Mouse (Mus musculus) thymus, adult 2 months (tissue): ENCODE data around the gene Ano10. TPM values are rescaled to one million over a fixed set of nuclear protein-coding genes. Genes with fewer than 3 reads are reported as not detected.

ENCODE experiments used
- DNase-seq: peaks from one replicate; pipeline ENCODE4 v3.0.0; 2021
- H3K27ac ChIP-seq: fragments of 200-500 bp; 2 replicates; pipeline ENCODE4 v1.5.1; 2012; ENCODE audit warnings: low read length, control low read depth; ENCODE audit not compliant: control insufficient read depth, insufficient read depth
- H3K27me3 ChIP-seq: fragments of 200-500 bp; 2 replicates; pipeline ENCODE4 v1.6.1; 2012; ENCODE audit warnings: mild to moderate bottlenecking, low read length, moderate library complexity, mixed read lengths; ENCODE audit not compliant: control insufficient read depth, insufficient read depth
- H3K36me3 ChIP-seq: fragments of 200-500 bp; 2 replicates; pipeline ENCODE4 v1.6.1; 2012; ENCODE audit warnings: mild to moderate bottlenecking, low read length, moderate library complexity; ENCODE audit not compliant: control insufficient read depth, insufficient read depth
- H3K4me1 ChIP-seq: fragments of 200-500 bp; replicated peaks from 2 replicates; pipeline ENCODE4 v1.6.1; 2012; ENCODE audit warnings: low read length; ENCODE audit not compliant: control insufficient read depth, insufficient read depth
- H3K4me3 ChIP-seq: fragments of 200-500 bp; 2 replicates; pipeline ENCODE4 v1.5.1; 2012; ENCODE audit warnings: mild to moderate bottlenecking, low read length, control low read depth, moderate library complexity; ENCODE audit not compliant: control insufficient read depth, insufficient read depth
- CTCF ChIP-seq: fragments of 200-500 bp; IDR thresholded peaks from 2 replicates; pipeline ENCODE4 v1.5.1; 2012; ENCODE audit warnings: mild to moderate bottlenecking, control low read depth, low read length, moderate library complexity, borderline replicate concordance; ENCODE audit not compliant: control insufficient read depth, poor library complexity, insufficient read depth; ENCODE audit errors: extremely low read depth
- POLR2A ChIP-seq: fragments of 200-500 bp; IDR thresholded peaks from 2 replicates; pipeline ENCODE4 v1.6.1; 2012; ENCODE audit warnings: mild to moderate bottlenecking, low read length, control low read depth, moderate library complexity; ENCODE audit not compliant: control insufficient read depth, poor library complexity, insufficient read depth; ENCODE audit errors: extremely low read depth
- WGBS: fragments of 180-500 bp; shearing (Covaris S2); methylation state at CpG from one replicate; pipeline ENCODE4 v1.1.7; 2018; 5-methylcytosine and 5-hydroxymethylcytosine counted together
- polyA plus RNA-seq: library from polyadenylated mRNA; depleted of rRNA; stranded (reverse); fragments of >200 nt; gene quantifications from 2 replicates; pipeline ENCODE4 v1.2.3, GENCODE M21; 2012; rRNA removed

The Ano10 gene
- polyA plus RNA-seq, 1 experiment: 41.3 TPM

DNA sequence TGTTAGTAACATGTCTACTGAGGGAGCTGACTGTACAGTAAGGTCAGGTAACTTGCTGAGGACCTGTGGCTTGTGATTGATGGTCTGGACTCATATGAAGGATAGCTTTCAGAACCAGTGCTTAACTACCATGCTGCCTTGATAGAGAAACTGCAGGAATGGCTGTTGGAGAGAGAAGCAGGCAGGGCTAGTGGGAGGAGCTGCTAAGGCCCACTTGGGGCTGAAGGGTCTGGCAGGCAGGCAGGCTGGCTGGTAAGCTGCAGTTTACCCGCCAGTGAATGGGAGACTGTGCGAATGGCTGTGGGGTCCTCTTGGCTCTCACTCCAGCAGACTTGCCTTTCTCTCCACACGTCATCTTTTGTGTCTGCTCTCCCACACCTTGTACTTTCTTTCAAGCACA lies 163.6 kb downstream of the Ano10 start:
- no peak for DNase-seq
- Histone ChIP-seq H3K4me3 (no peak overlapping the region), H3K36me3 (no peaks in the 10 kb centered on the region), H3K27me3 (no peaks in the 10 kb centered on the region), H3K4me1 (peaks cover 27% of the 10 kb centered on the region), H3K27ac (no peak overlapping the region)
- no peak for TF ChIP-seq POLR2A
- TF ChIP-seq CTCF: no peak
- 87% methylated on average over 3 of the region's 3 CpGs for WGBS

DNA sequence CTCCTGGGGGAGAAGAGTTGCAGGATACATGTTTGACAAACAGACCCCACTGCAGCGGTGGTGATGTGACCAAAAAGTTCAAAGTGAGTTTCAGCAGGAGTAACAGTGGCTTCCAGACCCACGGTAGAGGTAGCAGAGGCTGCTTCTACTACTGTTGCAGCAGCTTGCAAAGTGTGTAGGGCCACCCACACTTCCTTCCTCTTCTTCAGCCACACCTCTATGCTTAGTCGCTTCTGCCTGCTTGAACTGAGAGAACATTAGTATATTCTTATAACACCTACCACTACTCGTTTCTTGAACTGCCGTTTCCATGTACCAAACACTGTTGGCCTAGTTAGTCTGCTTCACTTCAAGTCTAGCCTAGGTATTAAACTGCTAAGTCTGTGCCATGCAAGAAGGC lies 165.5 kb downstream of the Ano10 start:
- no peak for TF ChIP-seq CTCF
- no peak for TF ChIP-seq POLR2A
- no peaks in the 10 kb centered on the region for H3K36me3 ChIP-seq
- H3K4me3 ChIP-seq: no peak overlapping the region
- H3K27me3 ChIP-seq: no peaks in the 10 kb centered on the region
- WGBS: 5% methylated on average over 5 of the region's 5 CpGs
- DNase-seq: peak; percentile 50
- H3K27ac ChIP-seq: no peak overlapping the region
- H3K4me1 ChIP-seq: peaks cover 28% of the 10 kb centered on the region

DNA sequence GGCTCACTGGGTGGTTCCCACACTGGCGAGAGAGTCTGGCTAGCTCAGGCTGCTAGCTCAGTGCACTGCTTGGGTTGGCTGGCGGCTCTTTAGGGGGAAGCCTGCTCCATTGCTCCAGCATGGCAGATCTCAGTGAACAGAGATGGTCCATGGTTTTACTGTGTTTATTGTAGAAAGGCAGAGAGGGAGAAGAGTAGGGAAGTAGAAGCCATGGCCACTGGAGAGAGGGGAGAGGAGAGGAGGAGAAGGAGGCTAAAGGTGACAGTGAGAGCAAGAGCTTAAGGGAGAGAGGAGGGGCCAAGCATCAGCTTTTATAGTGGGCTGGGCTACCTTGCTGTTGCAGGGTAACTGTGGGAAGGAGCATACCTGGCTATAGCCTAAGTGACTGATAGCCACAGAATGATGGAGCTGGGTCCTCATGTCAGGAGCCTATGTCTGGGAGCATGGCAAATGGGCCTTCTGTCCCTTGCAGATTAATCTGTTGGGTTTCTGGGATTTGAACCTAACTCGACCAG lies 166.9 kb downstream of the Ano10 start:
- Histone ChIP-seq H3K4me1 (peaks cover 28% of the 10 kb centered on the region), H3K27me3 (no peaks in the 10 kb centered on the region), H3K27ac (no peak overlapping the region), H3K4me3 (no peak overlapping the region), H3K36me3 (no peaks in the 10 kb centered on the region)
- no peak for DNase-seq
- 82% methylated on average over 3 of the region's 3 CpGs for WGBS
- no peak for TF ChIP-seq CTCF
- TF ChIP-seq POLR2A: no peak

GRCm38 (mm10) chr9:122126790-122127189 lies 167.4 kb downstream of the Ano10 start:
- WGBS: 95% methylated on average over 8 of the region's 8 CpGs
- H3K4me3 ChIP-seq: no peak overlapping the region
- TF ChIP-seq CTCF (no peak), POLR2A (no peak)
- no peak for DNase-seq
- H3K4me1 ChIP-seq: peaks cover 26% of the 10 kb centered on the region
- no peaks in the 10 kb centered on the region for H3K27me3 ChIP-seq
- H3K27ac ChIP-seq: no peak overlapping the region
- no peaks in the 10 kb centered on the region for H3K36me3 ChIP-seq

Other genes starting within 250 kb of the Ano10 start
- 50.0 and 54.2 TPM in 2 replicates for gene Snrk, start 177.2 kb downstream of the Ano10 start, polyA plus RNA-seq
- gene Abhd5, start 57.2 kb upstream of the Ano10 start, polyA plus RNA-seq: 10.2 and 12.4 TPM in 2 replicates